In genomic region chr6:138128392-138129335, GRCm38 (mm10) we compare ENCODE assay signal across 27 mouse cellular contexts. TPM values are rescaled to one million over a fixed set of nuclear protein-coding genes. Genes with fewer than 3 reads are reported as not detected.
DNase-seq lines count a peak whose midpoint lies in the region; ATAC-seq and TF ChIP-seq lines count a peak whose summit lies in the region.
"Had no signal": no experiment of that assay in that cellular context is flagged by ENCODE, and none has a peak within 500 bp of the region (broad histone marks: within the 10 kb centered on the region; RNA-seq: fewer than 3 reads in every experiment).

No protein-coding gene starts in this region.

- WGBS in heart, embryonic 10.5 days: 77% methylated on average over 10 of the region's 10 CpGs
- WGBS in limb, embryonic 14.5 days: 68% methylated on average over 10 of the region's 10 CpGs
- 87% methylated on average over 10 of the region's 10 CpGs for WGBS in limb, embryonic 10.5 days
- 88% methylated on average over 10 of the region's 10 CpGs for WGBS in midbrain, embryonic 10.5 days
- 75% methylated on average over 10 of the region's 10 CpGs for WGBS in kidney, embryonic 15.5 days

- DNase-seq in heart, adult 18-20 months: peak; percentile 23 to 24
- no peak for DNase-seq in heart, embryonic 10.5 days (ENCODE audit: low spot score)
- DNase-seq in limb, embryonic 14.5 days (ENCODE audit: low spot score): peak; percentile 38
- DNase-seq in limb, embryonic 10.5 days (ENCODE audit: low spot score): no peak
- peak; percentile 27 for DNase-seq in 3T3-L1 (ENCODE audit: low read depth, low spot score)
- DNase-seq in midbrain, embryonic 10.5 days (ENCODE audit: low spot score): no peak
- DNase-seq: adrenal gland, postnatal 25 days; cerebellum, adult 2 months; left cerebral cortex, postnatal 4 days; right cerebral cortex, postnatal 25 days; thymus, postnatal 25 days had no signal

- no peak overlapping the region for H3K27ac ChIP-seq in heart, embryonic 10.5 days
- H3K27ac ChIP-seq in limb, embryonic 14.5 days (replicated peaks; ENCODE audit: low read depth, low read length): no peak overlapping the region
- no peak overlapping the region for H3K27ac ChIP-seq in limb, embryonic 10.5 days
- H3K27ac ChIP-seq in midbrain, embryonic 10.5 days (replicated peaks): no peak overlapping the region
- no peak overlapping the region for H3K27ac ChIP-seq in kidney, embryonic 15.5 days
- H3K27ac ChIP-seq: embryonic facial prominence, embryonic 12.5 days; heart, embryonic 13.5 days; hindbrain, embryonic 13.5 days; liver, embryonic 15.5 days; neural tube, embryonic 13.5 days; stomach, postnatal 0 days had no signal

- no peak overlapping the region for H3K4me2 ChIP-seq in limb, embryonic 14.5 days (replicated peaks; ENCODE audit: low read depth, low read length, severe bottlenecking)
- no peak overlapping the region for H3K4me2 ChIP-seq in kidney, embryonic 15.5 days
- H3K4me2 ChIP-seq: embryonic facial prominence, embryonic 12.5 days; heart, embryonic 13.5 days; hindbrain, embryonic 13.5 days; liver, embryonic 15.5 days; neural tube, embryonic 13.5 days had no signal

- H3K4me1 ChIP-seq in heart, embryonic 10.5 days: no peaks in the 10 kb centered on the region
- no peaks in the 10 kb centered on the region for H3K4me1 ChIP-seq in limb, embryonic 14.5 days (ENCODE audit: control insufficient read depth, insufficient read depth, low read length)
- H3K4me1 ChIP-seq in limb, embryonic 10.5 days: no peaks in the 10 kb centered on the region
- no peaks in the 10 kb centered on the region for H3K4me1 ChIP-seq in midbrain, embryonic 10.5 days
- no peaks in the 10 kb centered on the region for H3K4me1 ChIP-seq in kidney, embryonic 15.5 days
- H3K4me1 ChIP-seq: embryonic facial prominence, embryonic 12.5 days; hindbrain, embryonic 13.5 days; liver, embryonic 15.5 days; neural tube, embryonic 13.5 days had no signal

- TF ChIP-seq POLR2A in limb, embryonic 14.5 days (IDR thresholded peaks at IDR 0.05; ENCODE audit: borderline replicate concordance, extremely low read depth, insufficient read depth, insufficient read length): no peak

- no peak overlapping the region for H3K9ac ChIP-seq in limb, embryonic 14.5 days (ENCODE audit: low read depth, low read length, severe bottlenecking)
- no peak overlapping the region for H3K9ac ChIP-seq in kidney, embryonic 15.5 days
- H3K9ac ChIP-seq: embryonic facial prominence, embryonic 12.5 days; heart, embryonic 13.5 days; hindbrain, embryonic 13.5 days; liver, embryonic 15.5 days; neural tube, embryonic 13.5 days had no signal

- no peak for ATAC-seq in limb, embryonic 14.5 days (ENCODE audit: low FRiP score, low read depth)
- peak; percentile 22; the same call in 1 of the 2 replicates for ATAC-seq in granulocyte monocyte progenitor cell, adult 5-6 weeks (replicated peaks; ENCODE audit: poor library complexity, severe bottlenecking)
- no peak for ATAC-seq in kidney, embryonic 15.5 days (replicated peaks; ENCODE audit: low FRiP score)
- ATAC-seq: activated CD4-positive, CD25-positive, alpha-beta regulatory T cell, adult 4 months; intestine, embryonic 16.5 days; Patski had no signal

- H3K4me3 ChIP-seq in heart, embryonic 10.5 days: no peak overlapping the region
- H3K4me3 ChIP-seq in limb, embryonic 14.5 days (replicated peaks; ENCODE audit: low read length): no peak overlapping the region
- H3K4me3 ChIP-seq in limb, embryonic 10.5 days: no peak overlapping the region
- H3K4me3 ChIP-seq in midbrain, embryonic 10.5 days: no peak overlapping the region
- no peak overlapping the region for H3K4me3 ChIP-seq in kidney, embryonic 15.5 days (replicated peaks)
- H3K4me3 ChIP-seq: embryonic facial prominence, embryonic 12.5 days; heart, embryonic 13.5 days; hindbrain, embryonic 13.5 days; liver, embryonic 15.5 days; neural tube, embryonic 13.5 days had no signal

- no peaks in the 10 kb centered on the region for H3K27me3 ChIP-seq in heart, embryonic 10.5 days (ENCODE audit: insufficient read depth, poor library complexity, severe bottlenecking)
- H3K27me3 ChIP-seq in limb, embryonic 14.5 days (ENCODE audit: control insufficient read depth, insufficient read depth, low read length): no peaks in the 10 kb centered on the region
- H3K27me3 ChIP-seq in limb, embryonic 10.5 days (ENCODE audit: low read depth, poor library complexity, severe bottlenecking): no peaks in the 10 kb centered on the region
- H3K27me3 ChIP-seq in midbrain, embryonic 10.5 days (ENCODE audit: low read depth, poor library complexity, severe bottlenecking): no peaks in the 10 kb centered on the region
- H3K27me3 ChIP-seq in kidney, embryonic 15.5 days: no peaks in the 10 kb centered on the region
- H3K27me3 ChIP-seq: embryonic facial prominence, embryonic 12.5 days; heart, embryonic 13.5 days; hindbrain, embryonic 13.5 days; liver, embryonic 15.5 days; neural tube, embryonic 13.5 days had no signal

- no peaks in the 10 kb centered on the region for H3K9me3 ChIP-seq in heart, embryonic 10.5 days
- H3K9me3 ChIP-seq in limb, embryonic 14.5 days (ENCODE audit: control insufficient read depth, low read length): no peaks in the 10 kb centered on the region
- H3K9me3 ChIP-seq in limb, embryonic 10.5 days (replicated peaks): no peaks in the 10 kb centered on the region
- H3K9me3 ChIP-seq in midbrain, embryonic 10.5 days (replicated peaks): no peaks in the 10 kb centered on the region
- no peaks in the 10 kb centered on the region for H3K9me3 ChIP-seq in kidney, embryonic 15.5 days (replicated peaks)
- H3K9me3 ChIP-seq: embryonic facial prominence, embryonic 12.5 days; heart, embryonic 13.5 days; hindbrain, embryonic 13.5 days; liver, embryonic 15.5 days; neural tube, embryonic 13.5 days had no signal

- no peaks in the 10 kb centered on the region for H3K36me3 ChIP-seq in heart, embryonic 10.5 days
- H3K36me3 ChIP-seq in limb, embryonic 14.5 days (ENCODE audit: control insufficient read depth, insufficient read depth, low read length): no peaks in the 10 kb centered on the region
- no peaks in the 10 kb centered on the region for H3K36me3 ChIP-seq in limb, embryonic 10.5 days
- H3K36me3 ChIP-seq in midbrain, embryonic 10.5 days: no peaks in the 10 kb centered on the region
- no peaks in the 10 kb centered on the region for H3K36me3 ChIP-seq in kidney, embryonic 15.5 days
- H3K36me3 ChIP-seq: embryonic facial prominence, embryonic 12.5 days; heart, embryonic 13.5 days; hindbrain, embryonic 13.5 days; liver, embryonic 15.5 days; neural tube, embryonic 13.5 days had no signal

RNA-seq across cellular contexts. Expression of gene Mgst1, which starts 11.5 kb away (rescaled TPM):
- 100 to 1,000 TPM in 1 of 2 experiments, 10 to 100 TPM in 1; 85.8 to 147 TPM for total RNA-seq in heart, adult 18-20 months (2021)
- 49.6 and 58.8 TPM in 2 replicates for polyA plus RNA-seq in heart, embryonic 10.5 days (2016; fragmentation: Nextera tagmentation; extraction: Ambion mirVana)
- 123 and 136 TPM in 2 replicates for polyA plus RNA-seq in limb, embryonic 14.5 days (2012; rRNA removed)
- polyA plus RNA-seq in limb, embryonic 14.5 days (2014; fragmentation: Nextera tagmentation; extraction: Ambion mirVana): 253 and 312 TPM in 2 replicates
- 115 and 141 TPM in 2 replicates for polyA plus RNA-seq in limb, embryonic 10.5 days (2016; fragmentation: Nextera tagmentation; extraction: Ambion mirVana)
- total RNA-seq in granulocyte monocyte progenitor cell, adult 5-6 weeks (2014; fragmentation: Nextera tagmentation): 133 and 160 TPM in 2 replicates
- total RNA-seq in granulocyte monocyte progenitor cell, adult 5-6 weeks (2017): 93.7 and 185 TPM in 2 replicates
- polyA plus RNA-seq in midbrain, embryonic 10.5 days (2016; fragmentation: Nextera tagmentation; extraction: Ambion mirVana): 56.4 and 57.1 TPM in 2 replicates
- polyA plus RNA-seq in kidney, embryonic 15.5 days (2015; fragmentation: Nextera tagmentation; extraction: Ambion mirVana): 221 and 251 TPM in 2 replicates

RNA-seq across cellular contexts. Expression of gene Slc15a5, which starts 48.9 kb away (rescaled TPM):
- under 1 TPM in 1 of 2 experiments, not detected in 1; 0.44 TPM for total RNA-seq in heart, adult 18-20 months (2021)
- not detected in 2 replicates for polyA plus RNA-seq in heart, embryonic 10.5 days (2016; fragmentation: Nextera tagmentation; extraction: Ambion mirVana)
- 0.03 TPM in 1 of 2 replicates, not detected in the other for polyA plus RNA-seq in limb, embryonic 14.5 days (2012; rRNA removed)
- polyA plus RNA-seq in limb, embryonic 14.5 days (2014; fragmentation: Nextera tagmentation; extraction: Ambion mirVana): not detected in 2 replicates
- polyA plus RNA-seq in limb, embryonic 10.5 days (2016; fragmentation: Nextera tagmentation; extraction: Ambion mirVana): not detected in 2 replicates
- total RNA-seq in granulocyte monocyte progenitor cell, adult 5-6 weeks (2014; fragmentation: Nextera tagmentation): not detected in 2 replicates
- total RNA-seq in granulocyte monocyte progenitor cell, adult 5-6 weeks (2017): not detected in 2 replicates
- polyA plus RNA-seq in midbrain, embryonic 10.5 days (2016; fragmentation: Nextera tagmentation; extraction: Ambion mirVana): not detected in 2 replicates
- not detected in 2 replicates for polyA plus RNA-seq in kidney, embryonic 15.5 days (2015; fragmentation: Nextera tagmentation; extraction: Ambion mirVana)
- total RNA-seq: common myeloid progenitor, adult 5-6 weeks; layer of hippocampus, adult 18-20 months; left cerebral cortex, adult 18-20 months; left cerebral cortex, postnatal 4 days; megakaryocyte-erythroid progenitor cell, adult 5-6 weeks; monocyte, adult 5-6 weeks had no signal
- polyA plus RNA-seq: activated CD4-positive, CD25-positive, alpha-beta regulatory T cell, adult 4 months; cerebellum, adult 2 months; heart, embryonic 13.5 days; intestine, embryonic 16.5 days; liver, embryonic 15.5 days; Patski; stomach, postnatal 0 days had no signal

Comparison
In these comparisons a context has a peak if more than half of its experiments do, and no peak if none do; other contexts are left out.
1. DNase-seq: peak in heart, adult 18-20 months (2 of 2), limb, embryonic 14.5 days (single experiment) and 3T3-L1 (single experiment); none in heart, embryonic 10.5 days (single experiment), limb, embryonic 10.5 days (single experiment) and midbrain, embryonic 10.5 days (single experiment).